8 mouse cellular contexts compared by ENCODE assay signal in genomic region chr2:105904757-105905146, GRCm38 (mm10). TPM values are rescaled to one million over a fixed set of nuclear protein-coding genes. Genes with fewer than 3 reads are reported as not detected.
DNase-seq lines count a peak whose midpoint lies in the region; ATAC-seq lines count a peak whose summit lies in the region.

No protein-coding gene starts in this region.

- H3K27me3 ChIP-seq in heart, embryonic 16.5 days (ENCODE audit: control insufficient read depth, insufficient read depth, low read length), result no peaks in the 10 kb centered on the region
- no peaks in the 10 kb centered on the region for H3K27me3 ChIP-seq in hindbrain, embryonic 13.5 days
- no peaks in the 10 kb centered on the region for H3K27me3 ChIP-seq in midbrain, embryonic 12.5 days

- under 1% methylated on average over 12 of the region's 12 CpGs for WGBS in heart, embryonic 16.5 days
- under 1% methylated on average over 12 of the region's 12 CpGs for WGBS in hindbrain, embryonic 13.5 days
- WGBS in midbrain, embryonic 12.5 days, result under 1% methylated on average over 12 of the region's 12 CpGs

- no peak for DNase-seq in heart, postnatal 4 days
- no peak for DNase-seq in left cerebral cortex, adult 9 months (ENCODE audit: low spot score in 2 of 2)
- DNase-seq in adrenal gland, postnatal 10 days, result no peak
- no peak for DNase-seq in layer of hippocampus, adult 11-12 months (ENCODE audit: low spot score)

- peak; percentile 35 for ATAC-seq in heart, embryonic 16.5 days (replicated peaks; ENCODE audit: extremely low read depth, insufficient read depth, low FRiP score)
- peak; percentile 49 for ATAC-seq in activated CD4-positive, CD25-positive, alpha-beta regulatory T cell, adult 4 months
- ATAC-seq in hindbrain, embryonic 13.5 days (ENCODE audit: low FRiP score), result peak; percentile 74
- ATAC-seq in midbrain, embryonic 12.5 days (ENCODE audit: low FRiP score, low read depth), result peak; percentile 45

- H3K9ac ChIP-seq in heart, embryonic 16.5 days (ENCODE audit: low read length), result peak overlapping the region; percentile 72
- peak overlapping the region; percentile 86 for H3K9ac ChIP-seq in hindbrain, embryonic 13.5 days
- peak overlapping the region; percentile 77 for H3K9ac ChIP-seq in midbrain, embryonic 12.5 days (replicated peaks)

- H3K4me2 ChIP-seq in heart, embryonic 16.5 days (ENCODE audit: low read depth, low read length), result peak overlapping the region; percentile 74
- H3K4me2 ChIP-seq in hindbrain, embryonic 13.5 days, result peak overlapping the region; percentile 75
- H3K4me2 ChIP-seq in midbrain, embryonic 12.5 days (replicated peaks), result peak overlapping the region; percentile 80

- peaks cover 6% of the 10 kb centered on the region for H3K4me1 ChIP-seq in heart, embryonic 16.5 days (ENCODE audit: control insufficient read depth, insufficient read depth, low read length)
- H3K4me1 ChIP-seq in hindbrain, embryonic 13.5 days (replicated peaks), result peaks cover 9% of the 10 kb centered on the region
- H3K4me1 ChIP-seq in midbrain, embryonic 12.5 days, result peaks cover 11% of the 10 kb centered on the region; the same call in 1 of the 2 replicates

- H3K27ac ChIP-seq in heart, embryonic 16.5 days (ENCODE audit: low read length), result peak overlapping the region; percentile 64
- peak overlapping the region; percentile 35; the same call in 1 of the 2 replicates for H3K27ac ChIP-seq in hindbrain, embryonic 13.5 days
- no peak overlapping the region for H3K27ac ChIP-seq in midbrain, embryonic 12.5 days (replicated peaks)

- no peaks in the 10 kb centered on the region for H3K36me3 ChIP-seq in heart, embryonic 16.5 days (ENCODE audit: control insufficient read depth, insufficient read depth)
- H3K36me3 ChIP-seq in hindbrain, embryonic 13.5 days, result 0 out of 2 replicates have a peak, but pooled peaks cover 3% of the 10 kb centered on the region
- H3K36me3 ChIP-seq in midbrain, embryonic 12.5 days, result no peaks in the 10 kb centered on the region

- no peaks in the 10 kb centered on the region for H3K9me3 ChIP-seq in heart, embryonic 16.5 days (replicated peaks; ENCODE audit: control insufficient read depth, low read length)
- no peaks in the 10 kb centered on the region for H3K9me3 ChIP-seq in hindbrain, embryonic 13.5 days
- no peaks in the 10 kb centered on the region for H3K9me3 ChIP-seq in midbrain, embryonic 12.5 days

- peak overlapping the region; percentile 83 for H3K4me3 ChIP-seq in heart, embryonic 16.5 days (ENCODE audit: low read length)
- peak overlapping the region; percentile 83 for H3K4me3 ChIP-seq in hindbrain, embryonic 13.5 days
- H3K4me3 ChIP-seq in midbrain, embryonic 12.5 days, result peak overlapping the region; percentile 86

RNA-seq across cellular contexts. Expression of gene Immp1l, which starts 0.3 kb away (rescaled TPM):
- 124 and 125 TPM in 2 replicates for polyA plus RNA-seq in heart, embryonic 16.5 days (2015; fragmentation: Nextera tagmentation; extraction: Ambion mirVana)
- 10 to 100 TPM; 61.1 to 66.3 TPM for total RNA-seq in heart, postnatal 4 days (2021)
- polyA plus RNA-seq in activated CD4-positive, CD25-positive, alpha-beta regulatory T cell, adult 4 months (2017; shearing (Covaris generic)), result 10 to 100 TPM; 55.0 to 56.4 TPM
- polyA plus RNA-seq in hindbrain, embryonic 13.5 days (2015; fragmentation: Nextera tagmentation; extraction: Ambion mirVana), result 106 and 115 TPM in 2 replicates
- polyA plus RNA-seq in midbrain, embryonic 12.5 days (2016; fragmentation: Nextera tagmentation; extraction: Ambion mirVana), result 103 and 111 TPM in 2 replicates
- total RNA-seq in adrenal gland, postnatal 10 days (2021), result 10 to 100 TPM; 50.2 to 50.9 TPM

RNA-seq across cellular contexts. Expression of gene Elp4, which starts 0.4 kb away (rescaled TPM):
- 18.7 and 20.8 TPM in 2 replicates for polyA plus RNA-seq in heart, embryonic 16.5 days (2015; fragmentation: Nextera tagmentation; extraction: Ambion mirVana)
- 10 to 100 TPM; 18.8 TPM for total RNA-seq in heart, postnatal 4 days (2021)
- polyA plus RNA-seq in activated CD4-positive, CD25-positive, alpha-beta regulatory T cell, adult 4 months (2017; shearing (Covaris generic)), result 10 to 100 TPM; 10.4 to 12.7 TPM
- 37.5 and 43.0 TPM in 2 replicates for polyA plus RNA-seq in hindbrain, embryonic 13.5 days (2015; fragmentation: Nextera tagmentation; extraction: Ambion mirVana)
- polyA plus RNA-seq in midbrain, embryonic 12.5 days (2016; fragmentation: Nextera tagmentation; extraction: Ambion mirVana), result 48.5 and 55.2 TPM in 2 replicates
- total RNA-seq in adrenal gland, postnatal 10 days (2021), result 10 to 100 TPM; 18.0 to 21.2 TPM
